Comparison of ENCODE assay signal across 12 mouse cellular contexts in genomic region chr11:19554316-19554946, GRCm38 (mm10).
A peak's percentile ranks its signal among the peaks of the same experiment; 100 is the strongest.
DNase-seq lines count a peak whose midpoint lies in the region; ATAC-seq lines count a peak whose summit lies in the region.
"Had no signal": no experiment of that assay in that cellular context is flagged by ENCODE, and none has a peak within 500 bp of the region (broad histone marks: within the 10 kb centered on the region; RNA-seq: fewer than 3 reads in every experiment).

No protein-coding gene starts in this region.

- peak; percentile 89 for ATAC-seq in forebrain, embryonic 13.5 days
- ATAC-seq in neural tube, embryonic 14.5 days (ENCODE audit: low read depth) = peak; percentile 73

- H3K9me3 ChIP-seq in forebrain, embryonic 13.5 days (replicated peaks) = no peaks in the 10 kb centered on the region
- H3K9me3 ChIP-seq in neural tube, embryonic 14.5 days (ENCODE audit: control insufficient read depth, low read length) = no peaks in the 10 kb centered on the region
- H3K9me3 ChIP-seq: kidney, embryonic 15.5 days had no signal

- peak; percentile 80 for DNase-seq in embryo, embryonic 10 days (ENCODE audit: low spot score)
- DNase-seq in mesoderm, embryonic 11.5 days (ENCODE audit: low read depth, low spot score) = peak; percentile 58
- no peak for DNase-seq in lung, postnatal 10 days
- DNase-seq in thymus, postnatal 10 days (ENCODE audit: low spot score in 2 of 2) = no peak
- DNase-seq in urinary bladder, adult 2 months (ENCODE audit: low spot score) = no peak
- DNase-seq: cerebellum, postnatal 36 days; heart, adult 18-20 months; liver had no signal

- H3K36me3 ChIP-seq in forebrain, embryonic 13.5 days (ENCODE audit: poor library complexity, severe bottlenecking) = no peaks in the 10 kb centered on the region
- H3K36me3 ChIP-seq in neural tube, embryonic 14.5 days (ENCODE audit: control insufficient read depth, insufficient read depth, low read length) = no peaks in the 10 kb centered on the region
- H3K36me3 ChIP-seq: kidney, embryonic 15.5 days had no signal

- H3K4me3 ChIP-seq in forebrain, embryonic 13.5 days = no peak overlapping the region
- no peak overlapping the region for H3K4me3 ChIP-seq in neural tube, embryonic 14.5 days (ENCODE audit: low read depth, low read length)
- H3K4me3 ChIP-seq: kidney, embryonic 15.5 days had no signal

- H3K27me3 ChIP-seq in forebrain, embryonic 13.5 days = peaks cover 10% of the 10 kb centered on the region; the same call in 1 of the 2 replicates
- H3K27me3 ChIP-seq in neural tube, embryonic 14.5 days (ENCODE audit: control insufficient read depth, insufficient read depth, low read length) = no peaks in the 10 kb centered on the region
- H3K27me3 ChIP-seq: CH12.LX; kidney, embryonic 15.5 days had no signal

- WGBS in forebrain, embryonic 13.5 days = 4% methylated on average over 9 of the region's 9 CpGs
- 11% methylated on average over 9 of the region's 9 CpGs for WGBS in neural tube, embryonic 14.5 days

- peaks cover 17% of the 10 kb centered on the region for H3K4me1 ChIP-seq in forebrain, embryonic 13.5 days
- H3K4me1 ChIP-seq in neural tube, embryonic 14.5 days (ENCODE audit: control insufficient read depth, insufficient read depth, low read length) = peaks cover 6% of the 10 kb centered on the region; the same call in 1 of the 2 replicates
- H3K4me1 ChIP-seq: kidney, embryonic 15.5 days had no signal

- no peak overlapping the region for H3K9ac ChIP-seq in forebrain, embryonic 13.5 days
- H3K9ac ChIP-seq in neural tube, embryonic 14.5 days (replicated peaks; ENCODE audit: low read depth, low read length) = no peak overlapping the region
- H3K9ac ChIP-seq: kidney, embryonic 15.5 days had no signal

- H3K4me2 ChIP-seq in forebrain, embryonic 13.5 days = peak overlapping the region; percentile 41
- H3K4me2 ChIP-seq in neural tube, embryonic 14.5 days (ENCODE audit: low read depth, low read length) = no peak overlapping the region
- H3K4me2 ChIP-seq: kidney, embryonic 15.5 days had no signal

- H3K27ac ChIP-seq in forebrain, embryonic 13.5 days = peak overlapping the region; percentile 48; the same call in 1 of the 2 replicates
- 0 out of 2 replicates have a peak overlapping the region, but pooled peaks have one; percentile 36 for H3K27ac ChIP-seq in neural tube, embryonic 14.5 days (ENCODE audit: low read depth, low read length)
- H3K27ac ChIP-seq: kidney, embryonic 15.5 days had no signal

Comparison
In these comparisons a context has a peak if more than half of its experiments do, and no peak if none do; other contexts are left out.
1. DNase-seq: peak in embryo, embryonic 10 days (single experiment) and mesoderm, embryonic 11.5 days (single experiment); none in lung, postnatal 10 days (single experiment), thymus, postnatal 10 days (0 of 2) and urinary bladder, adult 2 months (single experiment).